Mouse (Mus musculus) kidney, postnatal 10 days (tissue): ENCODE results near the gene Cdc25a.

Source experiments
- DNase-seq: peaks from one replicate; pipeline ENCODE4 v3.0.0; 2021; ENCODE audit warnings: mixed read lengths

The Cdc25a gene

GRCm38 (mm10) chr9:109932756-109933375 lies 57.5 kb downstream of the Cdc25a start:
- DNase-seq: peak; percentile 60

GRCm38 (mm10) chr9:109939401-109939800 lies 64.0 kb downstream of the Cdc25a start:
- no peak for DNase-seq

GRCm38 (mm10) chr9:109942796-109943195 lies 67.4 kb downstream of the Cdc25a start:
- DNase-seq: no peak
